Mouse (Mus musculus) heart, adult 8-10 months (tissue): ENCODE results near the gene Tmem30c. TPM values are rescaled to one million over a fixed set of nuclear protein-coding genes. Genes with fewer than 3 reads are reported as not detected.
"Not testable (repeated sequence)": the region's sequence is repeated elsewhere in the genome, so short reads cannot be mapped to it uniquely, and the experiment has no call there.

Source experiments
- DNase-seq: peaks from one replicate; pipeline ENCODE4 v3.0.0; 2022; ENCODE audit warnings: low spot score
- total RNA-seq, 4 experiments: library from RNA; stranded (reverse); gene quantifications; 2 replicates each; pipeline ENCODE4 v1.2.4; 2022

Tmem30c gene
- total RNA-seq, 4 experiments from 2014 or later, result not detected

DNA sequence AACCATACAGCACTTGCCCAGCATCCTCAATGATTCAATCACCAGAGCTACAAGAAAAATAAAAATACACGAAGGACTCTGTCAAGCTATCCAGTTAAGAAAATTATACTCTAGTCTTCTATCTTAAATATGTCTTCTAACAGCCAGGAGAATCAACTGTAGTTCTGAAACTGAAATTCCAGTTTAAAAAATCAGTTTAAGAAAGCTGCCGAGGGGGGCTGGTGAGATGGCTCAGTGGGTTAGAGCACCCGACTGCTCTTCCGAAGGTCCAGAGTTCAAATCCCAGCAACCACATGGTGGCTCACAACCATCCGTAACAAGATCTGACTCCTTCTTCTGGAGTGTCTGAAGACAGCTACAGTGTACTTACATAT is 60.7 kb downstream of the Tmem30c start:
- not testable (repeated sequence) for DNase-seq

DNA sequence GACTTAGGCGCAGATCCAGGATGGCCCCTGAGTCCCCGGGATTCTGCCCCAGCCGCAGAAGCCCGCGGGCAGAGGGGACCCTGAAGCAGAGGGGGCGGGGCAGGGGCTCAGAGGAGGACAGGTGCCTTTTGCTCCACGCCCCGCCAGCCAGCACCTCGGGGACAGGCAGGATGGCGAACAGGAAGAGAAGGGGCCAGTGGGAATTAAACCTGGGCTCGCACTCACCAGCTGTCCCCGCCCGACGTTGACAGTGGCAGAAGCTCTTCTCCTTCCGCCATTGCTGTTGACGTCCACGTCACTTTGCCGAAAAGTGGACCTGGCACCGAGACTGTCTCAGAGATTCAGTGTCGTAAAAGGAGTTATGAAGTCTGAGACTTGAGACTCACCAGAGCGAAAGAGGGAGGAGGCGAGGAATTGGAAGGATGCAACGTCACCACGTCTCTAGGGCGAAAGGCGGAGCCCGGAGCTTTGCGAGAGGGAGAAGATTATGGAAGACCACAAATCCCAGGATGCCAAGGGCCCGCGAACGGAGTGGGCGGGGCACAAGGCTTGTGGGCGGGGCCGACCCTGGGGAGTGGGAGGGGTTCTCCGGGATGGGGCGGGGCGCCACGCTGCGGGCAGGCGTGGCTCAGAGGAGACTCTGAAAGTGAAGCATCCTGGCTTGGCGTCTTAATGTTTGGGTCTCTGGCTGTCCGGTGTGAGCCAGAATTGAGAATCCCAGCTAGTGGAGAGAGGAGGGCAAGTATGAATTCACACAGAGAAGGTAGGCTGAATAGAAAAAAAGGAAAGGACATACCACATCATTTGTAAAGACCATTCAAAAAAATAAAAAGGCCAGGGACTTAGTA is 61.4 kb downstream of the Tmem30c start, which contains the start of gene Tbc1d23:
TSS of gene Tbc1d23 (minus strand) at position 416 of the 848 bp plus-strand sequence.
- peak; percentile 97 for DNase-seq

DNA sequence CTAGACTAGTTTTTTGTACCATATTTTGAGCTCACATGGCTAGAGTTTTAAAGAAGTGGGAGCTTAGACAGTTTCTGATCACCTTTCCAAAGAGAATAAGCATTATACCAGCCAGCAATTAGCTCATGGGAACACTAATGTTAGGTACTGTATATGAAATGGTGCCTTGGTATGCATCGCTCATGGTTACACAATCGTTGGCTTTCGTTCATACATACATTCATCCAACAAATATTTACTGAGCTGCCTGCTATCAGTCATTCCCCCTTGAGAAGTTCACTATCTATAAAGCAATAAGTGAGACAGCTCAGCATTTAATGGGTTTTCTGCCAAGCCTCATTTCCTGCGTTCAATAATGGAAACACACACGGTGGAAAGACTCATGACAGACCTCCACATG is 66.2 kb downstream of the Tmem30c start:
- DNase-seq, result no peak

DNA sequence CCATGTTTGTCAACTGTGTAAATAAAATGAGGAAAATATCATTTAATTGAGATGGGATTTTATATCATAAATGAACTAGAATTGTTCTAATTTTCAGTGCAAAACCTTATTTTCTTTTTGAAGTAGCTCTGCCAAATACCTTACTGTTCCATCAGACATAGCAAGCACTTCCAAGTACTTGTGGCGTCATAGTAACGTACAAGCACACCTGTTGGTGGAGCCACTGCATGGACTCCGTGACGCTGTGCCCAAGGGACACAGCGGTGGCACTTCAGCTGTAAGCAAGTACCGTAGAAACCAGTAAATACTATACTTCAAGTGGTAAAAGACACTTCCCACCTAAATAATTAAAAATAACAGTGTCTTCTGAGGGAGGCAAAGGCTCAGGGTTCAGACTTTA is 72.3 kb downstream of the Tmem30c start:
- DNase-seq, result no peak

Other genes with a start within 250 kb of the Tmem30c start
- not detected for gene Tmem45a2, start 221.5 kb downstream of the Tmem30c start, total RNA-seq
- gene Tomm70a, start 171.2 kb downstream of the Tmem30c start, total RNA-seq, result 10 to 100 TPM; 36.3 to 45.4 (median 41.1) TPM
- gene Nit2, start 125.5 kb downstream of the Tmem30c start, total RNA-seq, result 10 to 100 TPM; 25.8 to 33.3 (median 29.9) TPM
- 10 to 100 TPM; 21.8 to 26.5 (median 24.0) TPM for gene Tbc1d23, start 61.4 kb downstream of the Tmem30c start, total RNA-seq
- 10 to 100 TPM; 25.5 to 36.2 (median 31.4) TPM for gene Filip1l, start 60.2 kb upstream of the Tmem30c start, total RNA-seq